Mouse (Mus musculus) ES-Bruce4 (cell line): Measurements from ENCODE around the gene Nfs1. TPM values are rescaled to one million over a fixed set of nuclear protein-coding genes. Genes with fewer than 3 reads are reported as not detected.

ENCODE experiments used
- H3K27ac ChIP-seq: 2 replicates; pipeline ENCODE4 v1.5.1; 2012; ENCODE audit warnings: low read length, inconsistent platforms; ENCODE audit not compliant: insufficient read depth
- H3K27me3 ChIP-seq: 2 replicates; pipeline ENCODE4 v1.6.1; 2012; ENCODE audit warnings: mild to moderate bottlenecking, low read length, inconsistent platforms; ENCODE audit not compliant: control insufficient read depth, poor library complexity, insufficient read depth, severe bottlenecking
- H3K36me3 ChIP-seq: 2 replicates; pipeline ENCODE4 v1.6.1; 2012; ENCODE audit warnings: inconsistent platforms, mild to moderate bottlenecking, low read length, moderate library complexity; ENCODE audit not compliant: control insufficient read depth, poor library complexity, insufficient read depth, severe bottlenecking
- H3K4me1 ChIP-seq: one replicate; pipeline ENCODE4 v1.8.1; 2011; ENCODE audit warnings: low read length; ENCODE audit not compliant: control insufficient read depth, insufficient read depth
- H3K4me3 ChIP-seq: 2 replicates; pipeline ENCODE4 v1.5.1; 2011; ENCODE audit warnings: low read depth, mild to moderate bottlenecking, low read length
- H3K9ac ChIP-seq: 2 replicates; pipeline ENCODE4 v1.6.1; 2012; ENCODE audit warnings: low read depth, mild to moderate bottlenecking, inconsistent platforms; ENCODE audit not compliant: poor library complexity, severe bottlenecking
- H3K9me3 ChIP-seq: replicated peaks from 2 replicates; pipeline ENCODE4 v1.6.1; 2012; ENCODE audit warnings: mild to moderate bottlenecking, low read length, inconsistent platforms; ENCODE audit not compliant: control insufficient read depth, poor library complexity, insufficient read depth, severe bottlenecking
- CTCF ChIP-seq: IDR thresholded peaks from one replicate; pipeline ENCODE4 v1.8.1; 2011; ENCODE audit warnings: low read depth, low read length
- EP300 ChIP-seq: IDR thresholded peaks from 2 replicates; pipeline ENCODE4 v1.6.1; 2011; ENCODE audit warnings: low read depth, low read length; ENCODE audit not compliant: insufficient read depth
- POLR2A ChIP-seq: IDR thresholded peaks from one replicate; pipeline ENCODE4 v1.8.1; 2011; ENCODE audit warnings: low read length; ENCODE audit not compliant: insufficient read depth
- polyA plus RNA-seq: library from polyadenylated mRNA; stranded (reverse); fragments of >200 nt; gene quantifications from 2 replicates; pipeline ENCODE4 v1.2.4, GENCODE M21; 2011; ENCODE audit warnings: low read depth; ENCODE audit not compliant: missing spikeins, insufficient read depth, insufficient read length

The Nfs1 gene
- polyA plus RNA-seq, 1 experiment = 35.8 TPM

GRCm38 (mm10) chr2:156146272-156146989, 2.4 kb upstream of the Nfs1 start:
- Histone ChIP-seq H3K27me3 (no peaks in the 10 kb centered on the region), H3K4me1 (no peaks in the 10 kb centered on the region), H3K4me3 (no peak overlapping the region), H3K27ac (no peak overlapping the region; the same call in 1 of the 2 replicates), H3K9me3 (no peaks in the 10 kb centered on the region), H3K36me3 (peaks cover 38% of the 10 kb centered on the region), H3K9ac (no peak overlapping the region)
- TF ChIP-seq POLR2A (no peak), EP300 (no peak), CTCF (no peak)

GRCm38 (mm10) chr2:156145486-156146130, 1.6 kb upstream of the Nfs1 start:
- TF ChIP-seq EP300 (no peak), CTCF (no peak), POLR2A (no peak)
- Histone ChIP-seq H3K27ac (no peak overlapping the region), H3K9me3 (no peaks in the 10 kb centered on the region), H3K9ac (no peak overlapping the region), H3K36me3 (peaks cover 32% of the 10 kb centered on the region), H3K27me3 (no peaks in the 10 kb centered on the region), H3K4me1 (no peaks in the 10 kb centered on the region), H3K4me3 (no peak overlapping the region)

GRCm38 (mm10) chr2:156143367-156143766, 619 bp downstream of the Nfs1 start:
- peak overlapping the region; percentile 17; the same call in 1 of the 2 replicates for H3K27ac ChIP-seq
- no peaks in the 10 kb centered on the region for H3K4me1 ChIP-seq
- peak overlapping the region; percentile 60 for H3K9ac ChIP-seq
- no peaks in the 10 kb centered on the region for H3K27me3 ChIP-seq
- no peaks in the 10 kb centered on the region for H3K9me3 ChIP-seq
- no peak for TF ChIP-seq POLR2A
- no peak for TF ChIP-seq CTCF
- peak overlapping the region; percentile 72 for H3K4me3 ChIP-seq
- H3K36me3 ChIP-seq = peaks cover 10% of the 10 kb centered on the region

- no peak for TF ChIP-seq EP300
- TF ChIP-seq POLR2A = no peak
- TF ChIP-seq CTCF = no peak
- no peaks in the 10 kb centered on the region for H3K9me3 ChIP-seq
- peaks cover 6% of the 10 kb centered on the region for H3K36me3 ChIP-seq
- no peak overlapping the region for H3K4me3 ChIP-seq
- H3K4me1 ChIP-seq = no peaks in the 10 kb centered on the region
- H3K9ac ChIP-seq = peak overlapping the region; percentile 60; the same call in 1 of the 2 replicates
- no peaks in the 10 kb centered on the region for H3K27me3 ChIP-seq
- no peak overlapping the region for H3K27ac ChIP-seq
Measured at GRCm38 (mm10) chr2:156142820-156143219, 1.2 kb downstream of the Nfs1 start.

GRCm38 (mm10) chr2:156135695-156136094, 8.3 kb downstream of the Nfs1 start:
- Histone ChIP-seq H3K9ac (no peak overlapping the region), H3K4me3 (no peak overlapping the region), H3K36me3 (no peaks in the 10 kb centered on the region), H3K9me3 (no peaks in the 10 kb centered on the region), H3K4me1 (no peaks in the 10 kb centered on the region), H3K27me3 (no peaks in the 10 kb centered on the region), H3K27ac (no peak overlapping the region)
- no peak for TF ChIP-seq EP300
- TF ChIP-seq POLR2A = no peak
- peak; percentile 46 for TF ChIP-seq CTCF

- no peak for TF ChIP-seq CTCF
- TF ChIP-seq POLR2A = no peak
- TF ChIP-seq EP300 = no peak
- Histone ChIP-seq H3K27ac (no peak overlapping the region), H3K4me1 (no peaks in the 10 kb centered on the region)
Measured at GRCm38 (mm10) chr2:156134161-156134560, 9.8 kb downstream of the Nfs1 start.

More at GRCm38 (mm10) chr2:156134161-156134560, 9.8 kb downstream of the Nfs1 start:
- Histone ChIP-seq H3K9me3 (no peaks in the 10 kb centered on the region), H3K27me3 (no peaks in the 10 kb centered on the region), H3K9ac (no peak overlapping the region), H3K36me3 (no peaks in the 10 kb centered on the region), H3K4me3 (no peak overlapping the region)
